ENCODE assay signal across 26 mouse cellular contexts in the genomic region with DNA sequence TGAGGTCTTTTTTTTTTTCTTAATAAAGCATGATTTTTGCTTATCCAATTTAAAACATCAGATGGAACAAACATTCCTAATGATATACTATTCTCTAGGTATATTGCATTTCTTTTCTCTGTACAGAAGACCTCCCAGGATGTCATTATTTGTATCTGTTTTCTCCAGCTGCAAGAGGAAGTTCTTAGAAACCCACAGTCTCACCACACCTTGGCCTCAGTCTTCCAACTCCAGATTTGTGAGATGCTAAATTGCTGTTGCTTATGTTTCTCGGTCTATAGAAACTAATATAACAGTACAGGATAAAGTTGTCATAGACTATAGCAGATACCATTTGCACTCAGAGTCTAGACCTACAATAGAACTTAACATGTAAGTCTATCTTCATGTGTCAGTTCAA. TPM values are rescaled to one million over a fixed set of nuclear protein-coding genes. Genes with fewer than 3 reads are reported as not detected.
A peak's percentile ranks its signal among the peaks of the same experiment; 100 is the strongest.
DNase-seq lines count a peak whose midpoint lies in the region; ATAC-seq lines count a peak whose summit lies in the region.
"Had no signal": no experiment of that assay in that cellular context is flagged by ENCODE, and none has a peak within 500 bp of the region (broad histone marks: within the 10 kb centered on the region; RNA-seq: fewer than 3 reads in every experiment).

No protein-coding gene starts in this region.

- H3K4me3 ChIP-seq in forebrain, embryonic 12.5 days (replicated peaks) = no peak overlapping the region
- H3K4me3 ChIP-seq: embryonic facial prominence, embryonic 10.5 days; gastrocnemius, adult 2 months; heart, embryonic 13.5 days; hindbrain, embryonic 15.5 days had no signal

- H3K27ac ChIP-seq in forebrain, embryonic 12.5 days = no peak overlapping the region
- H3K27ac ChIP-seq: embryonic facial prominence, embryonic 10.5 days; gastrocnemius, adult 2 months; heart, embryonic 13.5 days; hindbrain, embryonic 15.5 days had no signal

- 0 out of 2 replicates have a peak, but pooled peaks have one; percentile 29 for ATAC-seq in common myeloid progenitor, adult 5-6 weeks (replicated peaks; ENCODE audit: low read depth, poor library complexity, severe bottlenecking)
- ATAC-seq in megakaryocyte progenitor cell, adult 5-6 weeks (replicated peaks; ENCODE audit: poor library complexity) = 0 out of 2 replicates have a peak, but pooled peaks have one; percentile 39
- ATAC-seq in forebrain, embryonic 12.5 days (ENCODE audit: low FRiP score) = no peak
- ATAC-seq: forebrain, embryonic 14.5 days had no signal

- DNase-seq in 416B (ENCODE audit: low read depth) = peak; percentile 51
- DNase-seq in CD4-positive helper T cell, adult 2 months (ENCODE audit: low read depth, low spot score) = peak; percentile 24
- DNase-seq in urinary bladder, postnatal 36 days (ENCODE audit: low spot score in 2 of 2) = no peak
- DNase-seq in right cerebral cortex, postnatal 10 days (ENCODE audit: low spot score in 2 of 2) = no peak
- DNase-seq: adrenal gland, adult 8-10 months; B cell, adult 2 months; cerebellum, adult 11 months; cerebellum, adult 8-10 months; cerebellum, postnatal 25 days; gastrocnemius, adult 2 months; gastrocnemius, postnatal 25 days; heart, adult 11 months; heart, postnatal 36 days had no signal

- 91% methylated on average over 1 of the region's 1 CpGs for WGBS in forebrain, embryonic 12.5 days

- no peaks in the 10 kb centered on the region for H3K36me3 ChIP-seq in forebrain, embryonic 12.5 days (replicated peaks)
- H3K36me3 ChIP-seq: embryonic facial prominence, embryonic 10.5 days; heart, embryonic 13.5 days; hindbrain, embryonic 15.5 days had no signal

- no peaks in the 10 kb centered on the region for H3K27me3 ChIP-seq in forebrain, embryonic 12.5 days
- H3K27me3 ChIP-seq: heart, embryonic 13.5 days; hindbrain, embryonic 15.5 days had no signal

- H3K4me2 ChIP-seq in forebrain, embryonic 12.5 days = no peak overlapping the region
- H3K4me2 ChIP-seq: heart, embryonic 13.5 days; hindbrain, embryonic 15.5 days had no signal

- H3K4me1 ChIP-seq in forebrain, embryonic 12.5 days = no peaks in the 10 kb centered on the region
- H3K4me1 ChIP-seq: embryonic facial prominence, embryonic 10.5 days; heart, embryonic 13.5 days; hindbrain, embryonic 15.5 days had no signal

- no peak overlapping the region for H3K9ac ChIP-seq in forebrain, embryonic 12.5 days
- H3K9ac ChIP-seq: heart, embryonic 13.5 days; hindbrain, embryonic 15.5 days had no signal

- no peaks in the 10 kb centered on the region for H3K9me3 ChIP-seq in forebrain, embryonic 12.5 days
- H3K9me3 ChIP-seq: embryonic facial prominence, embryonic 10.5 days; heart, embryonic 13.5 days; hindbrain, embryonic 15.5 days had no signal

RNA-seq across cellular contexts. Expression of a gene that starts 10.1 kb away (rescaled TPM):
- total RNA-seq in common myeloid progenitor, adult 5-6 weeks (2017) = not detected in 2 replicates
- not detected in 2 replicates for total RNA-seq in megakaryocyte progenitor cell, adult 5-6 weeks (2015)
- not detected in 2 replicates for total RNA-seq in megakaryocyte progenitor cell, adult 5-6 weeks (2017)
- not detected in 2 replicates for polyA plus RNA-seq in forebrain, embryonic 12.5 days (2016; fragmentation: Nextera tagmentation; extraction: Ambion mirVana)
- total RNA-seq: adrenal gland, adult 8-10 months; adrenal gland, postnatal 4 days; ES-E14; gastrocnemius, adult 2 months; gastrocnemius, postnatal 25 days; heart, postnatal 36 days had no signal
- polyA plus RNA-seq: brain, embryonic 14.5 days; embryonic facial prominence, embryonic 10.5 days; embryonic facial prominence, embryonic 14.5 days; forebrain, embryonic 14.5 days; heart, embryonic 13.5 days; heart, postnatal 0 days; hindbrain, embryonic 11.5 days; hindbrain, embryonic 15.5 days had no signal

RNA-seq across cellular contexts. Expression of a gene that starts 34.7 kb away (rescaled TPM):
- total RNA-seq in common myeloid progenitor, adult 5-6 weeks (2017) = 0.18 and 7.4 TPM in 2 replicates
- not detected in 2 replicates for total RNA-seq in megakaryocyte progenitor cell, adult 5-6 weeks (2015)
- total RNA-seq in megakaryocyte progenitor cell, adult 5-6 weeks (2017) = 0.14 and 0.54 TPM in 2 replicates
- 0.04 TPM in 1 of 2 replicates, not detected in the other for polyA plus RNA-seq in forebrain, embryonic 12.5 days (2016; fragmentation: Nextera tagmentation; extraction: Ambion mirVana)
- total RNA-seq: adrenal gland, postnatal 4 days; ES-E14; gastrocnemius, adult 2 months; gastrocnemius, postnatal 25 days; heart, postnatal 36 days had no signal
- polyA plus RNA-seq: embryonic facial prominence, embryonic 10.5 days; forebrain, embryonic 14.5 days; heart, embryonic 13.5 days; heart, postnatal 0 days; hindbrain, embryonic 11.5 days had no signal

RNA-seq across cellular contexts. Expression of a gene that starts 35.8 kb away (rescaled TPM):
- not detected in 2 replicates for total RNA-seq in common myeloid progenitor, adult 5-6 weeks (2017)
- total RNA-seq in megakaryocyte progenitor cell, adult 5-6 weeks (2015) = not detected in 2 replicates
- total RNA-seq in megakaryocyte progenitor cell, adult 5-6 weeks (2017) = not detected in 2 replicates
- polyA plus RNA-seq in forebrain, embryonic 12.5 days (2016; fragmentation: Nextera tagmentation; extraction: Ambion mirVana) = not detected in 2 replicates
- total RNA-seq: ES-E14 had no signal
- polyA plus RNA-seq: brain, embryonic 14.5 days; embryonic facial prominence, embryonic 10.5 days; embryonic facial prominence, embryonic 14.5 days; forebrain, embryonic 14.5 days; heart, embryonic 13.5 days; hindbrain, embryonic 11.5 days; hindbrain, embryonic 15.5 days had no signal

Comparison
In these comparisons a context has a peak if more than half of its experiments do, and no peak if none do; other contexts are left out.
1. DNase-seq: peak in 416B (single experiment) and CD4-positive helper T cell, adult 2 months (single experiment); none in urinary bladder, postnatal 36 days (0 of 2) and right cerebral cortex, postnatal 10 days (0 of 2).